Mouse (Mus musculus): ENCODE results near the gene Zbtb38.

DNA sequence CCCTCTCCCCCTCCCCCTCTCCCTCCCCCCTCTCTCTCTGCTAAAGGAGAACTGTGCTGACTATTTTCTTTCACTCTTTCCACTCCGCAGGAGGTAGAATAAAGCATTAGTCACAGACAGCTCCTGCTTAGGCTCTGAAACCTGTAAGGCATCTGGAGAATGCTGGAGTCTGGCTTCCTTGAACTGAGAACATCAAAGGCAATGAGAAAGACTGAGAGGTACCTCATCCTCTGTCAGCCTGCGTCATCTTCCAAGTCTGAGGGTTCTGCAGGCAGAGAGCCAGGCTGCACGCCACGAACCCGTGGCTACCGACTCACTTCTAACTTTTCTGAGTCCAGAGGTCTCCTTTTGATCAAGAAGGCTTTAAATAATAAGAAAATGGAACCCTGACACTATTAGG is 20.5 kb upstream of the Zbtb38 start:
- TF ChIP-seq CTCF (IDR thresholded peaks at IDR 0.05; ENCODE audit: low read depth), result no peak
- no peak for TF ChIP-seq EP300 (optimal IDR thresholded peaks at IDR 0.05)

All from stomach, postnatal 0 days (tissue).